Mouse (Mus musculus) mouse trophoblast stem cell (cell line): ENCODE data around the gene Adgra3.

Source experiments
- in situ Hi-C, 2 experiments: fragments of 300-500 bp; cut with MseI, MboI; formaldehyde crosslinking; loops; 2 replicates in 1 of 2; 3 replicates in 1 of 2; pipeline ENCODE4 v1.15.1; 2025

The Adgra3 gene

GRCm38 (mm10) chr5:50058421-50059286 is at the start of gene Adgra3:
Adgra3 (minus strand) TSS chr5:50059006.
- in situ Hi-C loops: no loop called here

- in situ Hi-C loops: no loop called here
Measured at GRCm38 (mm10) chr5:50083441-50083840, 24.6 kb upstream of the Adgra3 start.

- in situ Hi-C loops: no loop called here
Measured at GRCm38 (mm10) chr5:50074245-50074644, 15.4 kb upstream of the Adgra3 start.

- in situ Hi-C loops: no loop called here
Measured at GRCm38 (mm10) chr5:50064236-50064635, 5.4 kb upstream of the Adgra3 start.

- in situ Hi-C loops: no loop called here
Measured at GRCm38 (mm10) chr5:50059586-50059985, 780 bp upstream of the Adgra3 start.

- in situ Hi-C loops: no loop called here
Measured at GRCm38 (mm10) chr5:50057612-50058420, 990 bp downstream of the Adgra3 start.

GRCm38 (mm10) chr5:50052456-50052855 is 6.3 kb downstream of the Adgra3 start:
- in situ Hi-C loops: no loop called here

GRCm38 (mm10) chr5:50050668-50051425 is 8.0 kb downstream of the Adgra3 start:
- in situ Hi-C loops: no loop called here

GRCm38 (mm10) chr5:50050037-50050436 is 8.8 kb downstream of the Adgra3 start:
- in situ Hi-C loops: no loop called here

- in situ Hi-C loops: no loop called here
Measured at GRCm38 (mm10) chr5:50049506-50049905, 9.3 kb downstream of the Adgra3 start.

- in situ Hi-C loops: no loop called here
Measured at GRCm38 (mm10) chr5:50048960-50049359, 9.8 kb downstream of the Adgra3 start.

GRCm38 (mm10) chr5:50048271-50048851 is 10.4 kb downstream of the Adgra3 start:
- in situ Hi-C loops: no loop called here

- in situ Hi-C loops: no loop called here
Measured at GRCm38 (mm10) chr5:50045180-50045579, 13.6 kb downstream of the Adgra3 start.

GRCm38 (mm10) chr5:50043677-50044076 is 15.1 kb downstream of the Adgra3 start:
- in situ Hi-C loops: no loop called here

GRCm38 (mm10) chr5:50042274-50042943 is 16.4 kb downstream of the Adgra3 start:
- in situ Hi-C loops: no loop called here

GRCm38 (mm10) chr5:50039521-50039920 is 19.3 kb downstream of the Adgra3 start:
- in situ Hi-C loops: no loop called here

GRCm38 (mm10) chr5:50037666-50038065 is 21.1 kb downstream of the Adgra3 start:
- in situ Hi-C loops: no loop called here

- in situ Hi-C loops: no loop called here
Measured at GRCm38 (mm10) chr5:50034900-50035514, 23.8 kb downstream of the Adgra3 start.

- in situ Hi-C loops: no loop called here
Measured at GRCm38 (mm10) chr5:50034231-50034630, 24.6 kb downstream of the Adgra3 start.

- in situ Hi-C loops: no loop called here
Measured at GRCm38 (mm10) chr5:50033660-50034059, 25.1 kb downstream of the Adgra3 start.

- in situ Hi-C loops: no loop called here
Measured at GRCm38 (mm10) chr5:50032332-50032731, 26.5 kb downstream of the Adgra3 start.
